Mouse (Mus musculus) spleen, postnatal 10 days (tissue): ENCODE results near the gene Olfr94.
"Not testable (repeated sequence)": the region's sequence is repeated elsewhere in the genome, so short reads cannot be mapped to it uniquely, and the experiment has no call there.

Experiments
- DNase-seq, 2 experiments: peaks; one replicate each; pipeline ENCODE4 v3.0.0; 2021 to 2022; ENCODE audit warnings: low spot score in 2 of 2

The Olfr94 gene

DNA sequence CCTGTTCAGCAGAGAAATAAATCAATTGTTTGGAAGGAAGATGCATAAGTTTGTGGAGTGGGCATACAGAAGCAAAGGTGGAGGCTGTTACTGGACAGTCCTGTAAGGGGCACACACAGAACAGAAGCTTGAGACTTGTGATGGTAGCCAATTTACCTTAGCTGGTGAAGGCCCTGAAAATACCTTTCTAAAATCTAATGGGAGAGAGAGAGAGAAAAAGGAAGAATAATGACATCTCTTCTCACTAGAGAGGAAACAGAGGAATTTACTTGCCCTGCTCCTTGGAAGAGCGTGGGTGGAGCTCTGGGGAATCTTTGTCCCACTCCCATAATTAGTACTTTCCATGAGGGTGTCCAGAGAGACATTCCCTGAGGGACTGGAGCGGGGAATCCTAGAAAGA, at the start of gene Olfr94:
TSS of gene Olfr94 (minus strand) at position 101 of the 400 bp plus-strand sequence.
- DNase-seq = no peak

DNA sequence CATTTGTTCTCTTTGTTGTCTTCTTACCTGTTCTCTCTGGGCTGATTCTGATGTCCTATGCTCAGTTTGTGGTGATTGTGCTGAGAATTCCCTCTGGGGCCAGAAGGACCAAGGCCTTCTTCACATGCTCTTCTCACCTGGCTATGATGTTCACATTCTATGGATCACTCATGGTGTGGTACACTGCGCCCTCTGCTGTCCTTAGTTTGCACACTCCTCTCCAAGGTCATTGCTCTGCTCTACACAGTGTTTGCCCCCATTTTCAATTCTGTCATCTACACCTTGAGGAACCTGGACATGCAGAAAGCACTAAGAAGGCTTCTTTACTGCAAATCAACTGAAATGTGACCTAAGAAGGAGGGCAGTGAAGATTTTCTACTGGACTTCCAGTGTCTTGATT, 49.8 kb upstream of the Olfr94 start:
- DNase-seq = peak in 1 of 2 experiments; percentile 33

DNA sequence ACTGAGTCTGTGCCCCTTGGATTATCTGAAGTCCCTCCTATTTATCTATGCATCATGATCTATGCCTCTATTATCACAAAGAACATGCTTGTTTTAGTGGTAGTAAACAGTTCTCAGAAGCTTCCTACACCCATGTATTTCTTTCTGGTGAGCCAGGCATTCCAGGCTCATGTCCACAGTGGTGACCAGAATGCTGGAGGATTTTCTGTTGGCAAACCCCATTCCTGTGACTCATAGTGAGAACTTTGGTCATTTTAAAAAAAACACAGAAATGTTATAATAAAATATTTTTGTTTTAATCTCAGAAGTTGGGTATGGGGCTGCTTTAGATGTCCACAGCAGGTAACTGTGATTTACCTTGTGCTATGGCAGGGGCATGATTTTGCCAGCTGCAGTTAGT, 48.7 kb upstream of the Olfr94 start:
- no peak for DNase-seq

DNA sequence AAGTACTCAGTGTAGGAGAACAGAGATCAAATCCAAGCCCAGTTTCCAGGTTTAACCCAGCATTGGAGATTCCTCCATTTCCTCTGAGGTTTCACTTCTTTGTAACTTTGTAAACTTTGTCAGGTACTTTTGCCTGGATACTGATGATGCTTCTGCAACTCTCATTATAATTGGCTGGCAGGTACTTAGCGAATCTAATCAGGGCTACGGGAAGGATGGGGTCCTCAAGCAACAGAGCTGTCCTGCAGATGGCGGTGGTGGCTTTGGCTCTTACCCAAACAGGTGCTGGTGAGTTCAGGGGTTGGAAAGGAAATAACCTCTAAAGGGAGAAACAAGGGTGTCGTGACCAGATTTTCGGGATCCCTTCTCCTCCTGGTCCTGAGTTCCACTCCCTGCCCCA, 45.9 kb upstream of the Olfr94 start:
- peak; percentile 5 to 47 for DNase-seq

DNA sequence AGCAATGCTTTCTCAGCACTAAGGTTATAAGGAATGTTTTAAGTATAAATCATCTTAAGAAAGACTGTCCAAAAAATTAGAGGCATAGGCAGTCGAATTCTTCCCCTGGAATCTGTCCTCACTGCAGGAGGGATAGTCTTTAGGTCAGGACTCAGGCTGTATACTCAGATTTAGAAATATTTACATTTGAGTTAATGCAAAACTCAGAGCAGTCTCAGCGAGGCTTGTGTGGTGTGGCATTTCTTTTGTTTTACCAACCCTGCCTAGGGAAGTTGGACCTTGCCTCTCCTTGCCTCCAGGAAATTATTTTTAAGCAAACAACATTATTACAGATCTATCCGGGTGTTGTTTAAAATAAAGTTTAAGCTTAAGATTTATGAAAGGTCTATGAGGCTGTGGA, 41.4 kb upstream of the Olfr94 start:
- no peak for DNase-seq

DNA sequence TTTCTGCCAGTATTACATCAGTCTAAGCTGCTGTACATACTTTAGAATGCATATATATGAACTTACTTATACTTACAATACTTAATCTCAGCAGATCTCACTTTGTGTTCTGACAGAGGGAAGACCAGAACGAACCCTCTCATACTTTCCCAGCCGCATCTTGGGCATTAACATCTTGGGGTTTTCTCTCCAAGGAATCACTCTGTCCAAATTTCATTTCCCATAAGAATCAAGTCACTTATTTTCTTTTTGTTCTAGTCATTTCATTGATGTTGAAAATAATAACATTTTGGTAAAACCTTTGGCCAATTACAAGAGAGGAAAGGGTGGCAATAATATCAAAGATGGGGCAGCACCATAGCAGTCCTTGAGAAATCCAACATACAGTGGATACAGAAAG, 36.4 kb upstream of the Olfr94 start, which contains the start of gene Olfr97:
TSS of gene Olfr97 (minus strand) at position 101 of the 400 bp plus-strand sequence.
- not testable (repeated sequence) for DNase-seq

DNA sequence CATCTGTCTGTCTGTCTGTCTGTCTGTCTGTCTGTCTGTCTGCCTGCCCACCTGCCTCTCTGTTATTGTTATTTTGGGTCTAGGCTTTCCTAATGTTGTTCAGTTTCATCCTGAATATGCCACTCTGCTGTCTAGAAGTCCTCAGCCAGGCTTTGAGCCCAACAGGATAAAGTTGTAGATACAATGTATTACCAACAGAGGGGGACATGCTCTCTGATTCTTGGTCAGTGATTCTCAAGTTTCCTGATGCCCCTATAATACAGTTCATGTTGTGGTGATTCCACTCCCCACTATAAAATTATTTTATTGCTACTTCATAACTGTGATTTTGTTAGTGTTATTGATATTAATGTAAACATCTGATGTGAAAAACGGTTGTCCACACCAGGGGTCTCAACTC, 21.1 kb upstream of the Olfr94 start:
- DNase-seq = no peak

- DNase-seq = no peak
These were observed 19.1 kb upstream of the Olfr94 start, which contains the start of gene Olfr96 for GRCm38 (mm10) chr17:37219846-37220245. TSS of gene Olfr96 (plus strand) at chr17:37220146.

GRCm38 (mm10) chr17:37218486-37218885, 17.7 kb upstream of the Olfr94 start:
- DNase-seq = no peak

GRCm38 (mm10) chr17:37213018-37213417, 12.2 kb upstream of the Olfr94 start, which contains the start of gene Olfr95:
TSS of gene Olfr95 (minus strand) at chr17:37213118.
- DNase-seq = no peak

DNA sequence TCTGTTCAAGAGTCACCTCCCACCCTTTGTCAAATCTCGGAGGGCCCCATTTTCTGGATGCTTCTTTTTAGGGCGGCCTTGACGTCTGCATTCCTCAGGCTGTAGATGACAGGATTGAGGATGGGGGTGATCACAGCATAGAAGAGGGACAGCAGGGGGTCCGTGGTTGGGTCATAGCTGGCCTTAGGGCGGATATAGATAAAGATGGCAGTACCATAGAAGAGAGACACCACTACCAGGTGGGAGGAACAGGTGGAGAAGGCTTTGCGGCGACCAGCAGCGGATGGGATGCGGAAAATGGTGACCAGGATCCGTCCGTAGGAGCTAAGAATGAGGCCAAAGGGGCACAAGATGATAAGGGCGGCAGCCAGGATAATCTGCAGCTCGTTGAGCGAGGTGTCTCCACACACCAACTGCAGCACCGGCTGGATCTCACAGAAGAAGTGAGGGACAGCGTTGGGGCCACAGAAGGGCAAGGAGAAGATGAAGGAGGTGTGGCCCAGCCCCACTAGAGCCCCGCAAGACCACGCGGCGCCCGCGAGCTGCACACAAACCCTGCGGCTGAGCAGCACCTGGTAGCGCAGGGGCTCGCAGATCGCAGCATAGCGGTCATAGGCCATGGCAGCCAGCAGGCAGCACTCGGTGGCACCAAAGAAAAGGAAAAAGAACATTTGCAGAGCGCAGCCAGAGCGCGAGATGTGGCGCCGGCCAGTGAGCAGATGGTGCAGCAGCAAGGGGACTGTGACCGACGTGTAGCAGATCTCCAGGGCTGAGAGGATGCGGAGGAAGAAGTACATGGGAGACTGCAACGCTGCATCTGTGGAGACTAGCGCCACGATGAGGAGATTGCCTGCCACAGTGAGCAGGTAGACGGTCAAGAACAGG, 10.3 kb upstream of the Olfr94 start:
- no peak for DNase-seq

GRCm38 (mm10) chr17:37203917-37204236, 3.1 kb upstream of the Olfr94 start:
- no peak for DNase-seq

GRCm38 (mm10) chr17:37203206-37203916, 2.6 kb upstream of the Olfr94 start:
- peak; percentile 27 to 70 for DNase-seq

DNA sequence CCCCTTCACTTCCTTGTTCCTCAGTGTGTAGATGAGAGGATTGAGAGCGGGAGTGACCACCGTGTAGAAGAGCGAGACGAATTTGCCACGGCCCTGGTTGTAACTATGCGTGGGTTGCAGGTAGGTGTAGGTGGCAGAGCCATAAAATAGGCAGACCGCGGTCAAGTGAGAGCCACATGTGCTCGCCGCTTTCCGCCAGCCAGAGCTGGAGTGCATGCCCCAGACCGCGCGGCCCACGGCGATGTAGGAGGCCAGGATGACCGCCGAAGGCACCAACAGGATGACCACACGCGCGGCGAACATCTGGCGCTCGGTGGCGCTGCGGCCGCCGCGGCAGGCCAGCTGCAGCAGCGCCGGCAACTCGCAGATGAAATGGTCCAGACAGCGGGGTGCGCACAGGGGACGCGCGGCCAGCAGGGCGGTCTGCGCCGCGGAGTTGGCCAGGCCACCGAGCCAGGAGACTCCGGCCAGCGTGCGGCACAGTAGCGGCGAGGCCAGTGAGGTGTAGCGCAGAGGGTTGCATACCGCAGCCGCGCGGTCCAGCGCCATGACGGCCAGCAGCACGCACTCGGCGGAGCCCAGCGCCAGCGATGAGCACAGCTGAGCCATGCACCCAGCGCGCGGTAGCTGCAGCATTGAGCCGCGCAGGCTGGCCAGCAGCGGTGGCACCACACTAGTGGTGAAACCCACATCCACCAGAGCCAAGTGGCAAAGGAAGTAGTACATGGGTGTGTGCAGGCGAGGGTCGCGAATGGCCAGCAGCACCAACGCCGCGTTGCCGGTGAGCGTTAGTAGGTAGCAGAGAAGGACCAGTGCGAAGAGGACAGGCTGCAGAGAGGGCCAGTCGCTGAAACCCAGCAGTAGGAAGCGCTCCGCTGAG, 3.7 kb downstream of the Olfr94 start:
- DNase-seq = no peak

DNA sequence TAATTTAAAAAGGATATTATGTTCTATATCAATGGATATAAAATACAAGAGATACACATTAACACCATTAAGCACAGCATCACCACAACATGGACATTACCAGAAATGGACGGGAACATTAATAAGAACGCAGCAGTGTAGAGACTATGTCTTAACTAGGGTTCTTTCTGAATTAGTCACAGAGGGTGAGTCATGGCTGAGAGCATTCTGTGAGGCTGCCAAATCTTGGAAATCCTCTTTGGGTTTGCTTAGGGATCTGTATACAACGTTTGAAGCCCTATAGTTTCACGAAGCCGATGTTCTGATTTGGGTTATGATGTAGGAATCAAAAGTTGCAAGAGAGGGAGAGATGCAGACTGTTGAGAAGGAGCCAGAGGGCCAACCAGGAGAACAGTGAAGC, 6.0 kb downstream of the Olfr94 start:
- no peak for DNase-seq

GRCm38 (mm10) chr17:37193656-37194055, 7.1 kb downstream of the Olfr94 start, which contains the start of gene Ubd:
TSS of gene Ubd (plus strand) at chr17:37193892.
- no peak for DNase-seq

DNA sequence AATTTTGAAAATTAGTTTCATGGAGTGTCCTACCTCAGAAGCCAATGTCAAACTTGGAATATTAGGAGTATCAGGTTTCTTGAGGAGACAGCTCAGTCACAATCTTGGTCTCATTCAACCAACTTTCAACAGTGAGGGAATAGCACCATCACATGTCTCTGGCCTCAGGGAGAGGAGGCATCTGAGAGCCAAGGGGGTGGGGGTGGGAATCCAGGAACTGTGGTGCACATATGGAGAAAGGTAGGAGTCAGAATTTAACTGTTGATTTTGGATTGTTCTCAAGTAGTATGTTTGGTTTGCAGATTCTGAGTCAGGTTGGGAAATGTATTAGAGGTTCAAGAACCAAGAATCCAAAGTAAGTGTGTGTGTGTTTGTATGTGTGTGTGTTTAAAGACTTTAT, 7.8 kb downstream of the Olfr94 start:
- no peak for DNase-seq

- DNase-seq = no peak
These were observed 10.1 kb downstream of the Olfr94 start for GRCm38 (mm10) chr17:37190711-37191110.

GRCm38 (mm10) chr17:37185474-37185873, 15.3 kb downstream of the Olfr94 start:
- no peak for DNase-seq

DNA sequence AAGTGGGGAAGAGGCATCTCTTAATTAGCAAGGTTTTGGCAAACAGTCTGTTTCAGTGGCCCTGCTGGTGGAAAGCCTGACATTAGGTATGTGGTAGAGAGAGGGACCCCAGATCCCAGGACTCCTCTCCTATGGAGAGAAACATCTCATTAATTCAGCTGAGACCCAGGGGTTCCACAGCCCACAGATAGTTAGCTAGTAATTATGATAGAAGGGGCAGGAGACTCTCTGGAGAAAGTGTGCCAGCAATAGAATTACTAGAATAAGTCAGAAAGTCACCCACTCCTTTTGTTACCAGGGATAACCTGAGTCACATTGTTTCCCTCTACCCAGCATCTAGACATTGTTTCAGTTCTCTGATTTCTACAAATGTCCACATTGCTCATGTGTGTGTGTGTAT, 39.4 kb downstream of the Olfr94 start, which contains the start of gene Olfr93:
TSS of gene Olfr93 (minus strand) at position 101 of the 400 bp plus-strand sequence.
- no peak for DNase-seq
